In genomic region chr6:129534627-129535190, GRCm38 (mm10) we compare ENCODE assay signal across 8 mouse cellular contexts. TPM values are rescaled to one million over a fixed set of nuclear protein-coding genes. Genes with fewer than 3 reads are reported as not detected.
A peak's percentile ranks its signal among the peaks of the same experiment; 100 is the strongest.
DNase-seq lines count a peak whose midpoint lies in the region; ATAC-seq and TF ChIP-seq lines count a peak whose summit lies in the region.

No protein-coding gene starts in this region.

- peaks cover 19% of the 10 kb centered on the region for H3K4me1 ChIP-seq in forebrain, embryonic 10.5 days
- H3K4me1 ChIP-seq in kidney, embryonic 15.5 days, result peaks cover 29% of the 10 kb centered on the region
- peaks cover 29% of the 10 kb centered on the region for H3K4me1 ChIP-seq in midbrain, embryonic 16.5 days (ENCODE audit: control insufficient read depth, insufficient read depth, low read length)

- H3K4me3 ChIP-seq in layer of hippocampus, adult 2 months, result peak overlapping the region; percentile 87
- peak overlapping the region; percentile 85 for H3K4me3 ChIP-seq in forebrain, embryonic 10.5 days
- peak overlapping the region; percentile 89 for H3K4me3 ChIP-seq in kidney, embryonic 15.5 days (replicated peaks)
- peak overlapping the region; percentile 88 for H3K4me3 ChIP-seq in midbrain, embryonic 16.5 days (ENCODE audit: low read depth, low read length)

- peak overlapping the region; percentile 87 for H3K4me2 ChIP-seq in kidney, embryonic 15.5 days
- peak overlapping the region; percentile 84 for H3K4me2 ChIP-seq in midbrain, embryonic 16.5 days (ENCODE audit: low read length)

- ATAC-seq in kidney, embryonic 15.5 days (replicated peaks; ENCODE audit: low FRiP score), result peak; percentile 77
- peak; percentile 33 for ATAC-seq in midbrain, embryonic 16.5 days

- TF ChIP-seq CTCF in layer of hippocampus, adult 2 months (conservative IDR thresholded peaks at IDR 0.05), result no peak

- H3K9ac ChIP-seq in kidney, embryonic 15.5 days, result peak overlapping the region; percentile 29; the same call in 1 of the 2 replicates
- H3K9ac ChIP-seq in midbrain, embryonic 16.5 days (ENCODE audit: low read depth, low read length), result peak overlapping the region; percentile 92

- no peaks in the 10 kb centered on the region for H3K9me3 ChIP-seq in forebrain, embryonic 10.5 days
- H3K9me3 ChIP-seq in kidney, embryonic 15.5 days (replicated peaks), result no peaks in the 10 kb centered on the region
- H3K9me3 ChIP-seq in midbrain, embryonic 16.5 days (replicated peaks; ENCODE audit: control insufficient read depth, low read length, poor library complexity, severe bottlenecking), result no peaks in the 10 kb centered on the region

- no peak for DNase-seq in layer of hippocampus, adult 2 months (ENCODE audit: low spot score in 2 of 2)
- no peak for DNase-seq in layer of hippocampus, adult 11-12 months (ENCODE audit: low spot score)
- no peak for DNase-seq in forebrain, embryonic 10.5 days (ENCODE audit: extremely low spot score, low spot score)
- no peak for DNase-seq in adrenal gland, postnatal 25 days
- no peak for DNase-seq in thymus, postnatal 4 days
- no peak for DNase-seq in thymus, postnatal 0 days (ENCODE audit: low spot score)

- 80% methylated on average over 4 of the region's 4 CpGs for WGBS in forebrain, embryonic 10.5 days
- 30% methylated on average over 4 of the region's 4 CpGs for WGBS in kidney, embryonic 15.5 days
- WGBS in midbrain, embryonic 16.5 days, result 26% methylated on average over 4 of the region's 4 CpGs

- peaks cover 26% of the 10 kb centered on the region for H3K36me3 ChIP-seq in forebrain, embryonic 10.5 days (replicated peaks)
- peaks cover 25% of the 10 kb centered on the region for H3K36me3 ChIP-seq in kidney, embryonic 15.5 days
- H3K36me3 ChIP-seq in midbrain, embryonic 16.5 days (ENCODE audit: control insufficient read depth, insufficient read depth, low read length), result peaks cover 14% of the 10 kb centered on the region

- H3K27ac ChIP-seq in layer of hippocampus, adult 2 months, result peak overlapping the region; percentile 99
- no peak overlapping the region for H3K27ac ChIP-seq in forebrain, embryonic 10.5 days
- H3K27ac ChIP-seq in kidney, embryonic 15.5 days, result peak overlapping the region; percentile 60
- H3K27ac ChIP-seq in midbrain, embryonic 16.5 days (ENCODE audit: low read length), result peak overlapping the region; percentile 94

- no peaks in the 10 kb centered on the region for H3K27me3 ChIP-seq in forebrain, embryonic 10.5 days (ENCODE audit: poor library complexity, severe bottlenecking)
- no peaks in the 10 kb centered on the region for H3K27me3 ChIP-seq in kidney, embryonic 15.5 days
- H3K27me3 ChIP-seq in midbrain, embryonic 16.5 days (ENCODE audit: control insufficient read depth, insufficient read depth, low read depth, low read length), result no peaks in the 10 kb centered on the region

RNA-seq across cellular contexts. Expression of gene Gabarapl1, which starts 1.7 kb away (rescaled TPM):
- 100 to 1,000 TPM; 675 to 689 TPM for total RNA-seq in layer of hippocampus, adult 2 months (2021)
- 40.4 and 43.5 TPM in 2 replicates for polyA plus RNA-seq in forebrain, embryonic 10.5 days (2016; fragmentation: Nextera tagmentation; extraction: Ambion mirVana)
- polyA plus RNA-seq in kidney, embryonic 15.5 days (2015; fragmentation: Nextera tagmentation; extraction: Ambion mirVana), result 60.8 and 62.8 TPM in 2 replicates
- polyA plus RNA-seq in midbrain, embryonic 16.5 days (2015; fragmentation: Nextera tagmentation; extraction: Ambion mirVana), result 226 and 237 TPM in 2 replicates
- total RNA-seq in adrenal gland, postnatal 25 days (2021), result 251 and 260 TPM in 2 replicates
- polyA plus RNA-seq in thymus, postnatal 0 days (2015; fragmentation: Nextera tagmentation; extraction: Ambion mirVana), result 32.0 and 34.1 TPM in 2 replicates

RNA-seq across cellular contexts. Expression of gene Tmem52b, which starts 22.4 kb away (rescaled TPM):
- not detected for total RNA-seq in layer of hippocampus, adult 2 months (2021)
- not detected in 2 replicates for polyA plus RNA-seq in forebrain, embryonic 10.5 days (2016; fragmentation: Nextera tagmentation; extraction: Ambion mirVana)
- polyA plus RNA-seq in kidney, embryonic 15.5 days (2015; fragmentation: Nextera tagmentation; extraction: Ambion mirVana), result 44.7 and 45.4 TPM in 2 replicates
- polyA plus RNA-seq in midbrain, embryonic 16.5 days (2015; fragmentation: Nextera tagmentation; extraction: Ambion mirVana), result not detected in 2 replicates
- total RNA-seq in adrenal gland, postnatal 25 days (2021), result not detected in 2 replicates
- polyA plus RNA-seq in thymus, postnatal 0 days (2015; fragmentation: Nextera tagmentation; extraction: Ambion mirVana), result not detected in 2 replicates

RNA-seq across cellular contexts. Expression of gene Olr1, which starts 27.7 kb away (rescaled TPM):
- not detected for total RNA-seq in layer of hippocampus, adult 2 months (2021)
- 0.06 TPM in 1 of 2 replicates, not detected in the other for polyA plus RNA-seq in forebrain, embryonic 10.5 days (2016; fragmentation: Nextera tagmentation; extraction: Ambion mirVana)
- 0.17 TPM in 1 of 2 replicates, not detected in the other for polyA plus RNA-seq in kidney, embryonic 15.5 days (2015; fragmentation: Nextera tagmentation; extraction: Ambion mirVana)
- polyA plus RNA-seq in midbrain, embryonic 16.5 days (2015; fragmentation: Nextera tagmentation; extraction: Ambion mirVana), result not detected in 2 replicates
- total RNA-seq in adrenal gland, postnatal 25 days (2021), result 0.24 TPM in 1 of 2 replicates, not detected in the other
- 0.09 and 0.12 TPM in 2 replicates for polyA plus RNA-seq in thymus, postnatal 0 days (2015; fragmentation: Nextera tagmentation; extraction: Ambion mirVana)

RNA-seq across cellular contexts. Expression of gene Klre1, which starts 43.0 kb away (rescaled TPM):
- total RNA-seq in layer of hippocampus, adult 2 months (2021), result not detected
- polyA plus RNA-seq in forebrain, embryonic 10.5 days (2016; fragmentation: Nextera tagmentation; extraction: Ambion mirVana), result not detected in 2 replicates
- polyA plus RNA-seq in kidney, embryonic 15.5 days (2015; fragmentation: Nextera tagmentation; extraction: Ambion mirVana), result not detected in 2 replicates
- polyA plus RNA-seq in midbrain, embryonic 16.5 days (2015; fragmentation: Nextera tagmentation; extraction: Ambion mirVana), result not detected in 2 replicates
- total RNA-seq in adrenal gland, postnatal 25 days (2021), result not detected in 2 replicates
- polyA plus RNA-seq in thymus, postnatal 0 days (2015; fragmentation: Nextera tagmentation; extraction: Ambion mirVana), result 0.45 and 0.74 TPM in 2 replicates

RNA-seq across cellular contexts. Expression of gene Klrd1, which starts 56.9 kb away (rescaled TPM):
- total RNA-seq in layer of hippocampus, adult 2 months (2021), result not detected
- not detected in 2 replicates for polyA plus RNA-seq in forebrain, embryonic 10.5 days (2016; fragmentation: Nextera tagmentation; extraction: Ambion mirVana)
- not detected in 2 replicates for polyA plus RNA-seq in kidney, embryonic 15.5 days (2015; fragmentation: Nextera tagmentation; extraction: Ambion mirVana)
- not detected in 2 replicates for polyA plus RNA-seq in midbrain, embryonic 16.5 days (2015; fragmentation: Nextera tagmentation; extraction: Ambion mirVana)
- not detected in 2 replicates for total RNA-seq in adrenal gland, postnatal 25 days (2021)
- polyA plus RNA-seq in thymus, postnatal 0 days (2015; fragmentation: Nextera tagmentation; extraction: Ambion mirVana), result 9.1 and 12.2 TPM in 2 replicates

Comparison
In these comparisons a context has a peak if more than half of its experiments do, and no peak if none do; other contexts are left out.
1. RNA of gene Tmem52b, which starts 22.4 kb away (polyA plus RNA-seq): 44.7 to 45.4 TPM in kidney, embryonic 15.5 days; not detected in thymus, postnatal 0 days, not detected in forebrain, embryonic 10.5 days and not detected in midbrain, embryonic 16.5 days; every median in the first group is over 10 times any median in the second.
2. Peak in every context shown above with its lines, with median percentiles within 50 percentile points of each other: H3K4me3 ChIP-seq.